ENCODE assay signal across 18 mouse cellular contexts in the genomic region with DNA sequence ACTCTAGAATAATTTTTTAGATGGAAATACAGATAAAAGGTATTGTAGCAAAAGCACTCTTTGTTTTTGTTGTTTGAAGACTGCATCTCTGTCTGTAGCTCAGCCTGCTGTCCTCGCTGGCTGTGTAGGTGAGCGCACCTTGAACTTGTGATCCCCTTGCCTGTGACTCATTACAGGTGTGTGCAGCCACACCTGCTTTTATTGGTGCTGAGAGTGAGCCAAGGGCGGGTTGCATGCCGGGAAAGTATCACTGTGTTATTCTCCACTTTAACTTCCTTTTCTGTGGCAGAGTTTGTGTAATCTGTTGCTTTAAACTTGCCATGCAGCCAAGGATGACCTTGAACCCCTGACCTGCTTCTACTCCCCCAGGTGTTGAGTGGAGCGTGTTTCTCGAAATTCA.
"Had no signal": no experiment of that assay in that cellular context is flagged by ENCODE, and none has a peak within 500 bp of the region (broad histone marks: within the 10 kb centered on the region; RNA-seq: fewer than 3 reads in every experiment).

No protein-coding gene starts in this region.

- H3K27ac ChIP-seq: hindbrain, embryonic 15.5 days; limb, embryonic 12.5 days; liver, embryonic 12.5 days; lung, embryonic 15.5 days; macrophage; midbrain, embryonic 12.5 days had no signal

- H3K4me3 ChIP-seq: hindbrain, embryonic 15.5 days; limb, embryonic 12.5 days; liver, embryonic 12.5 days; lung, embryonic 15.5 days; megakaryocyte, embryonic 14.5 days; midbrain, embryonic 12.5 days had no signal

- H3K9me3 ChIP-seq: hindbrain, embryonic 15.5 days; limb, embryonic 12.5 days; liver, embryonic 12.5 days; lung, embryonic 15.5 days; megakaryocyte, embryonic 14.5 days; midbrain, embryonic 12.5 days had no signal

- DNase-seq: kidney, adult 8-10 months; kidney, postnatal 14 days; layer of hippocampus, adult 9-11 months; layer of hippocampus, postnatal 36 days; lung, postnatal 14 days; right cerebral cortex, adult 18-20 months; right cerebral cortex, postnatal 25 days; spleen, adult 18-20 months; thymus, adult 18-20 months; thymus, postnatal 14 days had no signal

- ATAC-seq: liver, embryonic 12.5 days; midbrain, embryonic 16.5 days had no signal

- H3K4me1 ChIP-seq: hindbrain, embryonic 15.5 days; limb, embryonic 12.5 days; liver, embryonic 12.5 days; lung, embryonic 15.5 days; midbrain, embryonic 12.5 days had no signal

- H3K27me3 ChIP-seq: hindbrain, embryonic 15.5 days; limb, embryonic 12.5 days; liver, embryonic 12.5 days; lung, embryonic 15.5 days; megakaryocyte, embryonic 14.5 days; midbrain, embryonic 12.5 days had no signal

- H3K9ac ChIP-seq: hindbrain, embryonic 15.5 days; limb, embryonic 12.5 days; liver, embryonic 12.5 days; lung, embryonic 15.5 days; midbrain, embryonic 12.5 days had no signal

- H3K4me2 ChIP-seq: hindbrain, embryonic 15.5 days; limb, embryonic 12.5 days; liver, embryonic 12.5 days; lung, embryonic 15.5 days; midbrain, embryonic 12.5 days had no signal
